ENCODE assay signal across 8 mouse cellular contexts in the genomic region with DNA sequence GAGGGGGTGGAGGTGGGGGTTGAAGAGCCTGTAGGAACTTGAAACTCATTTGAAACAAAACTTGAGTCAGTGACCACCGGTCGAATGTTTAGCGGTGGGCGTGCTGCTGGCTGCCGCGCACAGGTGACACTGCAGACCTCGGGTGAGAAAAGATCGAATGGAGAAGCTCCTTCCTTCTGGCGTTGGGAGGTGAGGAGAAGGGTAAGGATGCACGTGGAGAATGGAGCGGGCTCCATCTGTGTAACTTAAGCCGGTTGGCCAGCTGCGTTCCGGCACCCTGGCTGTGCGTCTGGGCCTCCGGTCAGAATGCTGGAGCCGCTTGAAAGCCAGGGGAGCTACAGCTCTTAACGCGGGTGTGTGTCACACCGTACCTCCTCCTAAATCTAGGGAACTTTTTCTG. TPM values are rescaled to one million over a fixed set of nuclear protein-coding genes. Genes with fewer than 3 reads are reported as not detected.
A peak's percentile ranks its signal among the peaks of the same experiment; 100 is the strongest.
DNase-seq lines count a peak whose midpoint lies in the region; ATAC-seq and TF ChIP-seq lines count a peak whose summit lies in the region.

No protein-coding gene starts in this region.

- H3K27ac ChIP-seq in layer of hippocampus, adult 2 months: no peak overlapping the region
- H3K27ac ChIP-seq in embryonic facial prominence, embryonic 15.5 days (replicated peaks): peak overlapping the region; percentile 58; the same call in 1 of the 2 replicates
- H3K27ac ChIP-seq in neural tube, embryonic 14.5 days (ENCODE audit: low read depth, low read length): no peak overlapping the region

- H3K9me3 ChIP-seq in embryonic facial prominence, embryonic 15.5 days (replicated peaks): no peaks in the 10 kb centered on the region
- H3K9me3 ChIP-seq in neural tube, embryonic 14.5 days (ENCODE audit: control insufficient read depth, low read length): no peaks in the 10 kb centered on the region

- H3K4me2 ChIP-seq in embryonic facial prominence, embryonic 15.5 days (replicated peaks): peak overlapping the region; percentile 97
- peak overlapping the region; percentile 84 for H3K4me2 ChIP-seq in neural tube, embryonic 14.5 days (ENCODE audit: low read depth, low read length)

- ATAC-seq in embryonic facial prominence, embryonic 15.5 days (ENCODE audit: insufficient number of reproducible peaks, low FRiP score, low TSS enrichment, low read depth): 0 out of 2 replicates have a peak, but pooled peaks have one; percentile 3
- 0 out of 2 replicates have a peak, but pooled peaks have one; percentile 10 for ATAC-seq in neural tube, embryonic 14.5 days (ENCODE audit: low read depth)

- TF ChIP-seq CTCF in layer of hippocampus, adult 2 months (conservative IDR thresholded peaks at IDR 0.05): no peak

- H3K4me1 ChIP-seq in embryonic facial prominence, embryonic 15.5 days: peaks cover 39% of the 10 kb centered on the region
- H3K4me1 ChIP-seq in neural tube, embryonic 14.5 days (ENCODE audit: control insufficient read depth, insufficient read depth, low read length): peaks cover 22% of the 10 kb centered on the region

- no peak for DNase-seq in layer of hippocampus, adult 2 months (ENCODE audit: low spot score in 2 of 2)
- no peak for DNase-seq in layer of hippocampus, adult 18-20 months (ENCODE audit: low spot score in 2 of 2)
- DNase-seq in kidney, postnatal 10 days: peak; percentile 51
- DNase-seq in thymus, adult 18-20 months: no peak
- no peak for DNase-seq in spleen, postnatal 14 days (ENCODE audit: low spot score in 2 of 2)
- no peak for DNase-seq in thymus, postnatal 14 days

- H3K36me3 ChIP-seq in embryonic facial prominence, embryonic 15.5 days: no peaks in the 10 kb centered on the region
- no peaks in the 10 kb centered on the region for H3K36me3 ChIP-seq in neural tube, embryonic 14.5 days (ENCODE audit: control insufficient read depth, insufficient read depth, low read length)

- peak overlapping the region; percentile 69 for H3K9ac ChIP-seq in embryonic facial prominence, embryonic 15.5 days
- peak overlapping the region; percentile 79 for H3K9ac ChIP-seq in neural tube, embryonic 14.5 days (replicated peaks; ENCODE audit: low read depth, low read length)

- H3K4me3 ChIP-seq in layer of hippocampus, adult 2 months: peak overlapping the region; percentile 56
- peak overlapping the region; percentile 72 for H3K4me3 ChIP-seq in embryonic facial prominence, embryonic 15.5 days (replicated peaks)
- H3K4me3 ChIP-seq in neural tube, embryonic 14.5 days (ENCODE audit: low read depth, low read length): peak overlapping the region; percentile 74

- no peaks in the 10 kb centered on the region for H3K27me3 ChIP-seq in embryonic facial prominence, embryonic 15.5 days
- H3K27me3 ChIP-seq in neural tube, embryonic 14.5 days (ENCODE audit: control insufficient read depth, insufficient read depth, low read length): no peaks in the 10 kb centered on the region

- whole genome bisulfite sequencing in embryonic facial prominence, embryonic 15.5 days: under 1% methylated on average over 20 of the region's 20 CpGs
- WGBS in neural tube, embryonic 14.5 days: under 1% methylated on average over 20 of the region's 20 CpGs

RNA-seq across cellular contexts. Expression of a gene that starts 1.0 kb away (rescaled TPM):
- 10 to 100 TPM; 43.6 to 44.2 TPM for total RNA-seq in layer of hippocampus, adult 2 months (2021)
- 10 to 100 TPM; 35.9 to 42.9 TPM for total RNA-seq in layer of hippocampus, adult 18-20 months (2021)
- polyA plus RNA-seq in embryonic facial prominence, embryonic 15.5 days (2015; fragmentation: Nextera tagmentation; extraction: Ambion mirVana): 728 and 790 TPM in 2 replicates
- 163 and 379 TPM in 2 replicates for polyA plus RNA-seq in neural tube, embryonic 14.5 days (2014; fragmentation: Nextera tagmentation; extraction: Ambion mirVana)

RNA-seq across cellular contexts. Expression of a gene that starts 49.4 kb away (rescaled TPM):
- 10 to 100 TPM; 72.5 to 79.3 TPM for total RNA-seq in layer of hippocampus, adult 2 months (2021)
- total RNA-seq in layer of hippocampus, adult 18-20 months (2021): 10 to 100 TPM; 77.4 to 83.5 TPM
- polyA plus RNA-seq in embryonic facial prominence, embryonic 15.5 days (2015; fragmentation: Nextera tagmentation; extraction: Ambion mirVana): 127 and 131 TPM in 2 replicates
- 85.0 and 112 TPM in 2 replicates for polyA plus RNA-seq in neural tube, embryonic 14.5 days (2014; fragmentation: Nextera tagmentation; extraction: Ambion mirVana)
